In genomic region chr11:97350035-97350434, GRCm38 (mm10) we compare ENCODE assay signal across 8 mouse cellular contexts. TPM values are rescaled to one million over a fixed set of nuclear protein-coding genes. Genes with fewer than 3 reads are reported as not detected.
A peak's percentile ranks its signal among the peaks of the same experiment; 100 is the strongest.
DNase-seq lines count a peak whose midpoint lies in the region; ATAC-seq lines count a peak whose summit lies in the region.

No protein-coding gene starts in this region.

- ATAC-seq in megakaryocyte, adult 5-6 weeks (ENCODE audit: poor library complexity, severe bottlenecking) = no peak
- peak; percentile 69 for ATAC-seq in forebrain, embryonic 12.5 days (ENCODE audit: low FRiP score)
- 0 out of 2 replicates have a peak, but pooled peaks have one; percentile 27 for ATAC-seq in hindbrain, embryonic 11.5 days (ENCODE audit: low FRiP score)
- peak; percentile 81 for ATAC-seq in lung, embryonic 16.5 days (ENCODE audit: low read depth)

- H3K9ac ChIP-seq in forebrain, embryonic 12.5 days = no peak overlapping the region
- H3K9ac ChIP-seq in hindbrain, embryonic 11.5 days (ENCODE audit: low read depth, low read length) = no peak overlapping the region
- no peak overlapping the region for H3K9ac ChIP-seq in lung, embryonic 16.5 days (ENCODE audit: low read length)

- peaks cover 21% of the 10 kb centered on the region for H3K4me1 ChIP-seq in megakaryocyte, embryonic 14.5 days
- peaks cover 32% of the 10 kb centered on the region for H3K4me1 ChIP-seq in forebrain, embryonic 12.5 days
- peaks cover 3% of the 10 kb centered on the region for H3K4me1 ChIP-seq in hindbrain, embryonic 11.5 days (replicated peaks; ENCODE audit: control insufficient read depth, insufficient read depth, low read length)
- H3K4me1 ChIP-seq in lung, embryonic 16.5 days (replicated peaks; ENCODE audit: control insufficient read depth, insufficient read depth, low read length) = peaks cover 11% of the 10 kb centered on the region

- peak; percentile 70 for DNase-seq in hindbrain, embryonic 11.5 days (ENCODE audit: low spot score)
- peak; percentile 60 for DNase-seq in layer of hippocampus, adult 9-10 months (ENCODE audit: low spot score)
- DNase-seq in retina, embryonic 14.5 days (ENCODE audit: low spot score) = peak; percentile 95
- no peak for DNase-seq in spleen, postnatal 4 days (ENCODE audit: low spot score in 2 of 2)

- 0% methylated on average over 2 of the region's 2 CpGs for WGBS in forebrain, embryonic 12.5 days
- whole genome bisulfite sequencing in hindbrain, embryonic 11.5 days = 18% methylated on average over 2 of the region's 2 CpGs
- 19% methylated on average over 2 of the region's 2 CpGs for WGBS in lung, embryonic 16.5 days

- peak overlapping the region; percentile 43 for H3K4me3 ChIP-seq in megakaryocyte, embryonic 14.5 days (replicated peaks)
- H3K4me3 ChIP-seq in forebrain, embryonic 12.5 days (replicated peaks) = no peak overlapping the region
- no peak overlapping the region for H3K4me3 ChIP-seq in hindbrain, embryonic 11.5 days (ENCODE audit: low read depth, low read length)
- H3K4me3 ChIP-seq in lung, embryonic 16.5 days (ENCODE audit: low read length) = no peak overlapping the region

- H3K9me3 ChIP-seq in megakaryocyte, embryonic 14.5 days = peaks cover 11% of the 10 kb centered on the region
- 0 out of 2 replicates have a peak, but pooled peaks cover 2% of the 10 kb centered on the region for H3K9me3 ChIP-seq in forebrain, embryonic 12.5 days
- H3K9me3 ChIP-seq in hindbrain, embryonic 11.5 days (ENCODE audit: control insufficient read depth, low read length) = no peaks in the 10 kb centered on the region
- H3K9me3 ChIP-seq in lung, embryonic 16.5 days (ENCODE audit: control insufficient read depth, low read length) = no peaks in the 10 kb centered on the region

- H3K27ac ChIP-seq in forebrain, embryonic 12.5 days = peak overlapping the region; percentile 63
- no peak overlapping the region for H3K27ac ChIP-seq in hindbrain, embryonic 11.5 days (ENCODE audit: low read depth, low read length)
- peak overlapping the region; percentile 78 for H3K27ac ChIP-seq in lung, embryonic 16.5 days (ENCODE audit: low read length)

- H3K36me3 ChIP-seq in megakaryocyte, embryonic 14.5 days (replicated peaks; ENCODE audit: low read length) = no peaks in the 10 kb centered on the region
- H3K36me3 ChIP-seq in forebrain, embryonic 12.5 days (replicated peaks) = no peaks in the 10 kb centered on the region
- no peaks in the 10 kb centered on the region for H3K36me3 ChIP-seq in hindbrain, embryonic 11.5 days (ENCODE audit: control insufficient read depth, insufficient read depth, low read length)
- no peaks in the 10 kb centered on the region for H3K36me3 ChIP-seq in lung, embryonic 16.5 days (ENCODE audit: control insufficient read depth, insufficient read depth, low read length)

- H3K27me3 ChIP-seq in megakaryocyte, embryonic 14.5 days (replicated peaks) = peaks cover 62% of the 10 kb centered on the region
- peaks cover 6% of the 10 kb centered on the region; the same call in 1 of the 2 replicates for H3K27me3 ChIP-seq in forebrain, embryonic 12.5 days
- H3K27me3 ChIP-seq in hindbrain, embryonic 11.5 days (ENCODE audit: control insufficient read depth, insufficient read depth, low read length) = no peaks in the 10 kb centered on the region
- H3K27me3 ChIP-seq in lung, embryonic 16.5 days (ENCODE audit: control insufficient read depth, insufficient read depth, low read depth, low read length) = no peaks in the 10 kb centered on the region

- peak overlapping the region; percentile 2; the same call in 1 of the 2 replicates for H3K4me2 ChIP-seq in forebrain, embryonic 12.5 days
- H3K4me2 ChIP-seq in hindbrain, embryonic 11.5 days (replicated peaks; ENCODE audit: low read depth, low read length) = no peak overlapping the region
- H3K4me2 ChIP-seq in lung, embryonic 16.5 days (ENCODE audit: low read depth, low read length) = no peak overlapping the region

RNA-seq across cellular contexts. Expression of gene Gpr179, which starts 1.8 kb away (rescaled TPM):
- polyA plus RNA-seq in megakaryocyte, embryonic 14.5 days (2012; ENCODE audit: insufficient read depth, low replicate concordance) = 0.04 TPM in 1 of 2 replicates, not detected in the other
- total RNA-seq in megakaryocyte, adult 5-6 weeks (2015) = not detected in 2 replicates
- total RNA-seq in megakaryocyte, adult 5-6 weeks (2017) = under 0.01 TPM in 1 of 2 replicates, not detected in the other
- 0.11 and 0.22 TPM in 2 replicates for polyA plus RNA-seq in forebrain, embryonic 12.5 days (2016; fragmentation: Nextera tagmentation; extraction: Ambion mirVana)
- polyA plus RNA-seq in hindbrain, embryonic 11.5 days (2014; fragmentation: Nextera tagmentation; extraction: Ambion mirVana) = 0.46 TPM in 1 of 2 replicates, not detected in the other
- 0.11 and 0.14 TPM in 2 replicates for polyA plus RNA-seq in lung, embryonic 16.5 days (2015; fragmentation: Nextera tagmentation; extraction: Ambion mirVana)

RNA-seq across cellular contexts. Expression of gene Socs7, which starts 12.3 kb away (rescaled TPM):
- polyA plus RNA-seq in megakaryocyte, embryonic 14.5 days (2012; ENCODE audit: insufficient read depth, low replicate concordance) = 0.91 and 1.5 TPM in 2 replicates
- total RNA-seq in megakaryocyte, adult 5-6 weeks (2015) = 4.0 and 4.4 TPM in 2 replicates
- total RNA-seq in megakaryocyte, adult 5-6 weeks (2017) = 7.6 and 8.5 TPM in 2 replicates
- polyA plus RNA-seq in forebrain, embryonic 12.5 days (2016; fragmentation: Nextera tagmentation; extraction: Ambion mirVana) = 7.9 and 8.0 TPM in 2 replicates
- 3.6 and 3.8 TPM in 2 replicates for polyA plus RNA-seq in hindbrain, embryonic 11.5 days (2014; fragmentation: Nextera tagmentation; extraction: Ambion mirVana)
- polyA plus RNA-seq in lung, embryonic 16.5 days (2015; fragmentation: Nextera tagmentation; extraction: Ambion mirVana) = 3.2 TPM in 2 replicates

RNA-seq across cellular contexts. Expression of gene Mrpl45, which starts 34.5 kb away (rescaled TPM):
- 4.6 and 6.9 TPM in 2 replicates for polyA plus RNA-seq in megakaryocyte, embryonic 14.5 days (2012; ENCODE audit: insufficient read depth, low replicate concordance)
- total RNA-seq in megakaryocyte, adult 5-6 weeks (2015) = 17.2 and 19.8 TPM in 2 replicates
- total RNA-seq in megakaryocyte, adult 5-6 weeks (2017) = 8.2 and 15.2 TPM in 2 replicates
- 51.3 and 53.3 TPM in 2 replicates for polyA plus RNA-seq in forebrain, embryonic 12.5 days (2016; fragmentation: Nextera tagmentation; extraction: Ambion mirVana)
- 51.4 and 52.9 TPM in 2 replicates for polyA plus RNA-seq in hindbrain, embryonic 11.5 days (2014; fragmentation: Nextera tagmentation; extraction: Ambion mirVana)
- 42.2 and 43.0 TPM in 2 replicates for polyA plus RNA-seq in lung, embryonic 16.5 days (2015; fragmentation: Nextera tagmentation; extraction: Ambion mirVana)

Comparison
In these comparisons a context has a peak if more than half of its experiments do, and no peak if none do; other contexts are left out.
1. DNase-seq: peak in hindbrain, embryonic 11.5 days (single experiment), layer of hippocampus, adult 9-10 months (single experiment) and retina, embryonic 14.5 days (single experiment); none in spleen, postnatal 4 days (0 of 2).